Mouse (Mus musculus) forebrain, postnatal 0 days (tissue): ENCODE data around the gene Ndufv1. TPM values are rescaled to one million over a fixed set of nuclear protein-coding genes. Genes with fewer than 3 reads are reported as not detected.
"Not testable (repeated sequence)": the region's sequence is repeated elsewhere in the genome, so short reads cannot be mapped to it uniquely, and the experiment has no call there.

Source experiments
- ATAC-seq: fragments of 200-750 bp; cut with Nextera tagmentation; 2 replicates; pipeline ENCODE4 v1.8.0; 2017; ENCODE audit warnings: mild to moderate bottlenecking, moderate library complexity
- DNase-seq: peaks from one replicate; pipeline ENCODE4 v3.0.0-alpha.2; 2015
- H3K27ac ChIP-seq: fragments of 300-500 bp; sonication (generic); 2 replicates; pipeline ENCODE4 v1.5.1; 2014; ENCODE audit warnings: low read depth, mild to moderate bottlenecking, antibody characterized with exemption, low read length, moderate library complexity, mixed read lengths
- H3K27me3 ChIP-seq: fragments of 300-500 bp; sonication (generic); 2 replicates; pipeline ENCODE4 v1.6.1; 2014; ENCODE audit warnings: mild to moderate bottlenecking, low read length, mixed read lengths; ENCODE audit not compliant: insufficient read depth
- H3K36me3 ChIP-seq: fragments of 300-500 bp; sonication (generic); 2 replicates; pipeline ENCODE4 v1.6.1; 2014; ENCODE audit warnings: mild to moderate bottlenecking, moderate library complexity; ENCODE audit not compliant: insufficient read depth
- H3K4me1 ChIP-seq: fragments of 300-500 bp; sonication (generic); 2 replicates; pipeline ENCODE4 v1.6.1; 2014; ENCODE audit warnings: antibody characterized with exemption; ENCODE audit not compliant: insufficient read depth
- H3K4me2 ChIP-seq: fragments of 300-500 bp; sonication (generic); 2 replicates; pipeline ENCODE4 v1.6.1; 2014; ENCODE audit warnings: low read depth, mild to moderate bottlenecking, moderate library complexity
- H3K4me3 ChIP-seq: fragments of 300-500 bp; sonication (generic); 2 replicates; pipeline ENCODE4 v1.5.1; 2014; ENCODE audit warnings: low read depth, low read length, mixed read lengths
- H3K9ac ChIP-seq: fragments of 300-500 bp; sonication (generic); 2 replicates; pipeline ENCODE4 v1.6.1; 2014; ENCODE audit warnings: mild to moderate bottlenecking
- H3K9me3 ChIP-seq: fragments of 300-500 bp; sonication (generic); 2 replicates; pipeline ENCODE4 v1.6.1; 2016; ENCODE audit warnings: low read length
- CTCF ChIP-seq: sonication (generic); IDR thresholded peaks from 2 replicates; pipeline ENCODE4 v1.5.1; 2016; ENCODE audit warnings: antibody characterized with exemption, control low read depth, low read depth
- WGBS: fragments of 180-500 bp; shearing (Covaris S2); extraction: QIAGEN DNeasy Blood & Tissue Kit; methylation state at CpG from one replicate; pipeline ENCODE4 v1.1.7; 2014; 5-methylcytosine and 5-hydroxymethylcytosine counted together
- polyA plus RNA-seq: library from polyadenylated mRNA; unstranded; fragments of >200 nt; fragmentation: Nextera tagmentation; extraction: Ambion mirVana; gene quantifications from 2 replicates; pipeline ENCODE4 v1.2.1, GENCODE M21; 2015
- total RNA-seq: library from RNA; depleted of rRNA; stranded (reverse); fragments of >200 nt; gene quantifications from 2 replicates; pipeline ENCODE4 v1.2.3, GENCODE M21; 2014

The Ndufv1 gene
- total and polyA plus RNA-seq, 2 experiments from 2014 or later = 250 to 268 TPM

- Histone ChIP-seq H3K4me2 (no peak within 1 kb of the TSS), H3K4me1 (no peaks in the 10 kb centered on the region), H3K27ac (no peak within 1 kb of the TSS), H3K4me3 (no peak within 1 kb of the TSS), H3K27me3 (no peaks in the 10 kb centered on the region), H3K9ac (no peak within 1 kb of the TSS), H3K36me3 (no peaks in the 10 kb centered on the region), H3K9me3 (no peaks in the 10 kb centered on the region)
- no peak for TF ChIP-seq CTCF
- ATAC-seq (no peak), DNase-seq (no peak)
- WGBS = 61% methylated on average over 9 of the region's 9 CpGs
Measured at GRCm38 (mm10) chr19:3972229-3972628, 40.4 kb downstream of the Ndufv1 start, which contains the start of gene Aldh3b2. Gene Aldh3b2, plus strand, starts transcription at chr19:3972328.

GRCm38 (mm10) chr19:3967258-3967657 is 45.3 kb downstream of the Ndufv1 start:
- 69% methylated on average over 3 of the region's 3 CpGs for WGBS
- Histone ChIP-seq H3K9me3 (no peaks in the 10 kb centered on the region), H3K4me3 (no peak overlapping the region), H3K4me1 (no peaks in the 10 kb centered on the region), H3K27me3 (no peaks in the 10 kb centered on the region), H3K4me2 (no peak overlapping the region), H3K27ac (no peak overlapping the region), H3K9ac (no peak overlapping the region), H3K36me3 (no peaks in the 10 kb centered on the region)
- ATAC-seq = no peak
- no peak for DNase-seq
- no peak for TF ChIP-seq CTCF

- no peak overlapping the region for H3K4me3 ChIP-seq
- no peak overlapping the region for H3K4me2 ChIP-seq
- 69% methylated on average over 11 of the region's 11 CpGs for WGBS
- H3K27me3 ChIP-seq = no peaks in the 10 kb centered on the region
- DNase-seq (peak; percentile 40), ATAC-seq (no peak)
- peak; percentile 52 for TF ChIP-seq CTCF
- no peaks in the 10 kb centered on the region for H3K36me3 ChIP-seq
- no peaks in the 10 kb centered on the region for H3K9me3 ChIP-seq
- no peaks in the 10 kb centered on the region for H3K4me1 ChIP-seq
- no peak overlapping the region for H3K27ac ChIP-seq
- H3K9ac ChIP-seq = no peak overlapping the region
Measured at GRCm38 (mm10) chr19:3966330-3967075, 46.1 kb downstream of the Ndufv1 start.

GRCm38 (mm10) chr19:3964030-3964429 is 48.6 kb downstream of the Ndufv1 start:
- DNase-seq (no peak), ATAC-seq (no peak)
- H3K9me3 ChIP-seq = no peaks in the 10 kb centered on the region
- TF ChIP-seq CTCF = no peak
- no peaks in the 10 kb centered on the region for H3K27me3 ChIP-seq
- no peaks in the 10 kb centered on the region for H3K36me3 ChIP-seq
- 73% methylated on average over 4 of the region's 4 CpGs for WGBS
- no peak overlapping the region for H3K4me3 ChIP-seq
- no peak overlapping the region for H3K4me2 ChIP-seq
- H3K4me1 ChIP-seq = no peaks in the 10 kb centered on the region
- H3K27ac ChIP-seq = no peak overlapping the region
- H3K9ac ChIP-seq = no peak overlapping the region

- no peak for DNase-seq
- WGBS = 16% methylated on average over 2 of the region's 2 CpGs
- no peak overlapping the region for H3K9ac ChIP-seq
- H3K4me1 ChIP-seq = no peaks in the 10 kb centered on the region
- ATAC-seq = no peak
- H3K27ac ChIP-seq = no peak overlapping the region
- no peaks in the 10 kb centered on the region for H3K27me3 ChIP-seq
- H3K9me3 ChIP-seq = no peaks in the 10 kb centered on the region
- TF ChIP-seq CTCF = peak; percentile 30; the same call in 1 of the 2 replicates
- H3K4me2 ChIP-seq = no peak overlapping the region
- H3K4me3 ChIP-seq = no peak overlapping the region
- H3K36me3 ChIP-seq = no peaks in the 10 kb centered on the region
Measured at GRCm38 (mm10) chr19:3962469-3962868, 50.1 kb downstream of the Ndufv1 start.

- not testable (repeated sequence) for H3K27ac ChIP-seq, H3K4me1 ChIP-seq, H3K9me3 ChIP-seq, H3K4me3 ChIP-seq, H3K36me3 ChIP-seq, H3K27me3 ChIP-seq, DNase-seq, H3K9ac ChIP-seq, H3K4me2 ChIP-seq
- peak; percentile 74 for ATAC-seq
- 54% methylated on average over 6 of the region's 6 CpGs for WGBS
Measured at GRCm38 (mm10) chr19:3961805-3962204, 50.8 kb downstream of the Ndufv1 start.

GRCm38 (mm10) chr19:3960211-3960610 is 52.4 kb downstream of the Ndufv1 start:
- WGBS = 77% methylated on average over 5 of the region's 5 CpGs

More at GRCm38 (mm10) chr19:3960211-3960610, 52.4 kb downstream of the Ndufv1 start:
- no peaks in the 10 kb centered on the region for H3K4me1 ChIP-seq
- no peak overlapping the region for H3K4me3 ChIP-seq
- DNase-seq = no peak
- no peaks in the 10 kb centered on the region for H3K9me3 ChIP-seq
- no peak overlapping the region for H3K27ac ChIP-seq
- no peak for TF ChIP-seq CTCF
- H3K4me2 ChIP-seq = no peak overlapping the region
- ATAC-seq = no peak
- no peaks in the 10 kb centered on the region for H3K36me3 ChIP-seq
- H3K9ac ChIP-seq = no peak overlapping the region
- no peaks in the 10 kb centered on the region; the same call in 1 of the 2 replicates for H3K27me3 ChIP-seq
